Mouse (Mus musculus): ENCODE results near the gene Ptchd3. TPM values are rescaled to one million over a fixed set of nuclear protein-coding genes. Genes with fewer than 3 reads are reported as not detected.

The Ptchd3 gene
- total and polyA plus RNA-seq, 2 experiments from 2014 or later = not detected

- Histone ChIP-seq H3K9me3 (ENCODE audit: low read length) (no peaks in the 10 kb centered on the region), H3K4me1 (ENCODE audit: insufficient read depth) (no peaks in the 10 kb centered on the region), H3K4me2 (ENCODE audit: low read depth) (no peak overlapping the region), H3K4me3 (ENCODE audit: low read depth, low read length) (no peak overlapping the region), H3K27me3 (ENCODE audit: insufficient read depth, low read length) (no peaks in the 10 kb centered on the region), H3K27ac (ENCODE audit: low read depth, low read length) (no peak overlapping the region), H3K9ac (no peak overlapping the region), H3K36me3 (ENCODE audit: insufficient read depth) (no peaks in the 10 kb centered on the region)
- 90% methylated on average over 3 of the region's 3 CpGs for WGBS
- no peak for DNase-seq
- ATAC-seq = no peak
- TF ChIP-seq CTCF (IDR thresholded peaks at IDR 0.05; ENCODE audit: low read depth) = no peak
Measured at GRCm38 (mm10) chr11:121794186-121794585, 35.9 kb upstream of the Ptchd3 start.

- TF ChIP-seq CTCF (IDR thresholded peaks at IDR 0.05; ENCODE audit: low read depth) = no peak
- Histone ChIP-seq H3K9ac (no peak overlapping the region), H3K4me3 (ENCODE audit: low read depth, low read length) (no peak overlapping the region), H3K4me2 (ENCODE audit: low read depth) (no peak overlapping the region), H3K27ac (ENCODE audit: low read depth, low read length) (no peak overlapping the region), H3K9me3 (ENCODE audit: low read length) (no peaks in the 10 kb centered on the region), H3K36me3 (ENCODE audit: insufficient read depth) (no peaks in the 10 kb centered on the region), H3K27me3 (ENCODE audit: insufficient read depth, low read length) (no peaks in the 10 kb centered on the region), H3K4me1 (ENCODE audit: insufficient read depth) (no peaks in the 10 kb centered on the region)
- WGBS = 73% methylated on average over 6 of the region's 6 CpGs
- ATAC-seq (no peak), DNase-seq (no peak)
Measured at GRCm38 (mm10) chr11:121794591-121795199, 35.4 kb upstream of the Ptchd3 start.

- DNase-seq (no peak), ATAC-seq (no peak)
- WGBS = 89% methylated on average over 2 of the region's 2 CpGs
- H3K4me3 ChIP-seq (ENCODE audit: low read depth, low read length) = no peak overlapping the region
- no peak overlapping the region for H3K9ac ChIP-seq
- H3K4me1 ChIP-seq (ENCODE audit: insufficient read depth) = no peaks in the 10 kb centered on the region
- TF ChIP-seq CTCF (IDR thresholded peaks at IDR 0.05; ENCODE audit: low read depth) = no peak
- H3K27ac ChIP-seq (ENCODE audit: low read depth, low read length) = no peak overlapping the region
- no peaks in the 10 kb centered on the region for H3K27me3 ChIP-seq (ENCODE audit: insufficient read depth, low read length)
- H3K4me2 ChIP-seq (ENCODE audit: low read depth) = no peak overlapping the region
- no peaks in the 10 kb centered on the region for H3K36me3 ChIP-seq (ENCODE audit: insufficient read depth)
- no peaks in the 10 kb centered on the region for H3K9me3 ChIP-seq (ENCODE audit: low read length)
Measured at GRCm38 (mm10) chr11:121795978-121796377, 34.1 kb upstream of the Ptchd3 start.

GRCm38 (mm10) chr11:121798591-121798990, 31.5 kb upstream of the Ptchd3 start:
- no peak overlapping the region for H3K9ac ChIP-seq
- no peaks in the 10 kb centered on the region for H3K27me3 ChIP-seq (ENCODE audit: insufficient read depth, low read length)
- ATAC-seq (no peak), DNase-seq (no peak)
- no peak overlapping the region for H3K4me3 ChIP-seq (ENCODE audit: low read depth, low read length)
- no peaks in the 10 kb centered on the region for H3K36me3 ChIP-seq (ENCODE audit: insufficient read depth)
- H3K4me1 ChIP-seq (ENCODE audit: insufficient read depth) = no peaks in the 10 kb centered on the region
- no peak overlapping the region for H3K4me2 ChIP-seq (ENCODE audit: low read depth)
- WGBS = 84% methylated on average over 2 of the region's 2 CpGs
- H3K27ac ChIP-seq (ENCODE audit: low read depth, low read length) = no peak overlapping the region
- no peaks in the 10 kb centered on the region for H3K9me3 ChIP-seq (ENCODE audit: low read length)
- no peak for TF ChIP-seq CTCF (IDR thresholded peaks at IDR 0.05; ENCODE audit: low read depth)

- Histone ChIP-seq H3K27ac (ENCODE audit: low read depth, low read length) (no peak overlapping the region), H3K36me3 (ENCODE audit: insufficient read depth) (no peaks in the 10 kb centered on the region), H3K4me2 (ENCODE audit: low read depth) (no peak overlapping the region), H3K4me1 (ENCODE audit: insufficient read depth) (no peaks in the 10 kb centered on the region), H3K9me3 (ENCODE audit: low read length) (no peaks in the 10 kb centered on the region), H3K9ac (no peak overlapping the region), H3K4me3 (ENCODE audit: low read depth, low read length) (no peak overlapping the region), H3K27me3 (ENCODE audit: insufficient read depth, low read length) (no peaks in the 10 kb centered on the region)
- TF ChIP-seq CTCF (IDR thresholded peaks at IDR 0.05; ENCODE audit: low read depth) = no peak
- WGBS = 84% methylated on average over 4 of the region's 4 CpGs
- ATAC-seq (no peak), DNase-seq (no peak)
Measured at GRCm38 (mm10) chr11:121799746-121800299, 30.2 kb upstream of the Ptchd3 start.

GRCm38 (mm10) chr11:121802743-121803142, 27.3 kb upstream of the Ptchd3 start:
- no peaks in the 10 kb centered on the region for H3K9me3 ChIP-seq (ENCODE audit: low read length)
- WGBS = 80% methylated on average over 2 of the region's 2 CpGs
- no peaks in the 10 kb centered on the region for H3K36me3 ChIP-seq (ENCODE audit: insufficient read depth)
- no peak for TF ChIP-seq CTCF (IDR thresholded peaks at IDR 0.05; ENCODE audit: low read depth)
- DNase-seq = no peak
- no peak overlapping the region for H3K4me2 ChIP-seq (ENCODE audit: low read depth)
- H3K27ac ChIP-seq (ENCODE audit: low read depth, low read length) = no peak overlapping the region
- no peaks in the 10 kb centered on the region for H3K4me1 ChIP-seq (ENCODE audit: insufficient read depth)
- no peaks in the 10 kb centered on the region for H3K27me3 ChIP-seq (ENCODE audit: insufficient read depth, low read length)
- H3K4me3 ChIP-seq (ENCODE audit: low read depth, low read length) = no peak overlapping the region
- ATAC-seq = no peak
- no peak overlapping the region for H3K9ac ChIP-seq

- DNase-seq = no peak
- no peaks in the 10 kb centered on the region for H3K27me3 ChIP-seq (ENCODE audit: insufficient read depth, low read length)
- H3K9ac ChIP-seq = no peak overlapping the region
- no peak for TF ChIP-seq CTCF (IDR thresholded peaks at IDR 0.05; ENCODE audit: low read depth)
- H3K4me2 ChIP-seq (ENCODE audit: low read depth) = no peak overlapping the region
- H3K36me3 ChIP-seq (ENCODE audit: insufficient read depth) = no peaks in the 10 kb centered on the region
- H3K27ac ChIP-seq (ENCODE audit: low read depth, low read length) = no peak overlapping the region
- no peak overlapping the region for H3K4me3 ChIP-seq (ENCODE audit: low read depth, low read length)
- H3K4me1 ChIP-seq (ENCODE audit: insufficient read depth) = no peaks in the 10 kb centered on the region
- whole genome bisulfite sequencing = 91% methylated on average over 5 of the region's 5 CpGs
- H3K9me3 ChIP-seq (ENCODE audit: low read length) = no peaks in the 10 kb centered on the region
- no peak for ATAC-seq
Measured at GRCm38 (mm10) chr11:121804258-121805027, 25.6 kb upstream of the Ptchd3 start.

Measured in forebrain, postnatal 0 days (tissue).